Mouse (Mus musculus): ENCODE results near the gene Zfp362.

GRCm38 (mm10) chr4:128806827-128807179, 958 bp upstream of the Zfp362 start:
- peak; percentile 88 for TF ChIP-seq POLR2A (IDR thresholded peaks at IDR 0.05; ENCODE audit: extremely low read depth, insufficient read depth, low read length)
- no peak for TF ChIP-seq CTCF (IDR thresholded peaks at IDR 0.05; ENCODE audit: low read depth, low read length)
